Mouse (Mus musculus): ENCODE measurements around the gene Mdm2. TPM values are rescaled to one million over a fixed set of nuclear protein-coding genes. Genes with fewer than 3 reads are reported as not detected.
"Not testable (repeated sequence)": the region's sequence is repeated elsewhere in the genome, so short reads cannot be mapped to it uniquely, and the experiment has no call there.

Mdm2 gene
- polyA plus RNA-seq, 1 experiment from 2014 or later: 39.0 TPM

DNA sequence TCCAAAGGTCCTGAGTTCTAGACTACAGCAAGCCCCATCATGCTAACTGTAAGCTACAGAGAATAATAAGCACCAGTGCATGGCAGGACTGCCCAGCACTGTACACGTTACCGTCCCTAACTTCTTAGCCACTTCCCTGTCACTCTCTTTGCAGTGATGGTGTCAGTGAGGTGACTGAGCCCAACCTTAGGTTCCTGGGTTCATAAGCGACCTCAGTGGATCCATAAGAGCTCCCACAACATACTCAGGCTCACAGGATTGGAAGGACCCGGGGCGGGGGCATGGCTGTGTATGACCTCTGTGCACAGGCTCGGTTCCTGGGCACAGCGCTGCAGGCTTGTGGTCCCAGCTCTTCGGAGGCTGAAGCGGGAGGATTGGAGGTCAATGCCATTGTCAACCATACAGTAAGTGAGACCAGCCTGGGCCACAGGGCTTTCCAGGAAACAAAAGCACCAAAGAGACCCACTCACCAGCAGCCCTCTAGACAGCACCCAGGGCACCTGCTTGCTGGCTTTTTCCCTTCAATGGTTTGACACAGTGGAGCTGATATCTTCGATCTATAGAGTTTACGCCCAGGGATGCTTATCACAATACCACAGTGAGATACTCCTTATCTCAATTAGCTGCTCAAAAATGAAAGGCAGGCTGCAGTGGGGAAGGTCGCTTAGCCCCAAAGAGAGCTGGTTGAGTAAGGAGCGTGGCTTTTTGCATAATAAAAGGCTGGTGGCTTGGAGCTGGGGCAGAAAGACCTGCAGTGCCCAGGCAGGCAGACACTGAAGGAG is 27.8 kb upstream of the Mdm2 start:
- 80% methylated on average over 13 of the region's 13 CpGs for WGBS
- Histone ChIP-seq H3K9ac (no peak overlapping the region), H3K4me3 (no peak overlapping the region), H3K27ac (no peak overlapping the region), H3K9me3 (replicated peaks) (no peaks in the 10 kb centered on the region), H3K36me3 (peaks cover 16% of the 10 kb centered on the region; the same call in 1 of the 2 replicates), H3K27me3 (no peaks in the 10 kb centered on the region), H3K4me2 (no peak overlapping the region), H3K4me1 (replicated peaks) (no peaks in the 10 kb centered on the region)
- no peak for ATAC-seq (replicated peaks; ENCODE audit: insufficient number of reproducible peaks, insufficient read depth, low FRiP score, low read depth)

GRCm38 (mm10) chr10:117737498-117737897 is 26.9 kb upstream of the Mdm2 start:
- H3K4me3 ChIP-seq, H3K4me2 ChIP-seq: not testable (repeated sequence)
- 90% methylated on average over 8 of the region's 8 CpGs for WGBS

GRCm38 (mm10) chr10:117737075-117737474 is 26.5 kb upstream of the Mdm2 start:
- Histone ChIP-seq H3K27me3 (no peaks in the 10 kb centered on the region), H3K4me3 (no peak overlapping the region), H3K4me1 (replicated peaks) (no peaks in the 10 kb centered on the region), H3K9me3 (replicated peaks) (no peaks in the 10 kb centered on the region), H3K36me3 (peaks cover 16% of the 10 kb centered on the region; the same call in 1 of the 2 replicates), H3K27ac (no peak overlapping the region), H3K9ac (no peak overlapping the region), H3K4me2 (no peak overlapping the region)
- no peak for ATAC-seq (replicated peaks; ENCODE audit: insufficient number of reproducible peaks, insufficient read depth, low FRiP score, low read depth)
- 78% methylated on average over 4 of the region's 4 CpGs for WGBS

More at GRCm38 (mm10) chr10:117737498-117737897, 26.9 kb upstream of the Mdm2 start:
- not testable (repeated sequence) for H3K27ac ChIP-seq; H3K27me3 ChIP-seq; H3K4me1 ChIP-seq (replicated peaks); H3K9ac ChIP-seq; H3K9me3 ChIP-seq (replicated peaks); ATAC-seq (replicated peaks; ENCODE audit: insufficient number of reproducible peaks, insufficient read depth, low FRiP score, low read depth)
- H3K36me3 ChIP-seq: peaks cover 16% of the 10 kb centered on the region; the same call in 1 of the 2 replicates

GRCm38 (mm10) chr10:117736573-117736972 is 26.0 kb upstream of the Mdm2 start:
- Histone ChIP-seq H3K4me3 (no peak overlapping the region), H3K9ac (no peak overlapping the region), H3K4me1 (replicated peaks) (no peaks in the 10 kb centered on the region), H3K36me3 (peaks cover 16% of the 10 kb centered on the region; the same call in 1 of the 2 replicates), H3K27me3 (no peaks in the 10 kb centered on the region), H3K27ac (no peak overlapping the region), H3K9me3 (replicated peaks) (no peaks in the 10 kb centered on the region), H3K4me2 (no peak overlapping the region)
- no peak for ATAC-seq (replicated peaks; ENCODE audit: insufficient number of reproducible peaks, insufficient read depth, low FRiP score, low read depth)
- WGBS: 82% methylated on average over 5 of the region's 5 CpGs

- not testable (repeated sequence) for H3K4me3 ChIP-seq; H3K4me2 ChIP-seq; H3K9me3 ChIP-seq (replicated peaks); H3K27ac ChIP-seq; H3K9ac ChIP-seq; H3K4me1 ChIP-seq (replicated peaks); ATAC-seq (replicated peaks; ENCODE audit: insufficient number of reproducible peaks, insufficient read depth, low FRiP score, low read depth); H3K27me3 ChIP-seq
- WGBS: 77% methylated on average over 12 of the region's 12 CpGs
- H3K36me3 ChIP-seq: peaks cover 16% of the 10 kb centered on the region; the same call in 1 of the 2 replicates
Measured at GRCm38 (mm10) chr10:117735396-117735795, 24.8 kb upstream of the Mdm2 start.

GRCm38 (mm10) chr10:117734104-117734852 is 23.7 kb upstream of the Mdm2 start:
- H3K27ac ChIP-seq; H3K4me3 ChIP-seq; H3K27me3 ChIP-seq; H3K9ac ChIP-seq; H3K4me1 ChIP-seq (replicated peaks); ATAC-seq (replicated peaks; ENCODE audit: insufficient number of reproducible peaks, insufficient read depth, low FRiP score, low read depth); H3K9me3 ChIP-seq (replicated peaks); H3K4me2 ChIP-seq: not testable (repeated sequence)
- H3K36me3 ChIP-seq: peaks cover 13% of the 10 kb centered on the region; the same call in 1 of the 2 replicates
- WGBS: 59% methylated on average over 9 of the region's 10 CpGs

- H3K27me3 ChIP-seq; H3K27ac ChIP-seq; H3K9ac ChIP-seq; H3K9me3 ChIP-seq (replicated peaks); ATAC-seq (replicated peaks; ENCODE audit: insufficient number of reproducible peaks, insufficient read depth, low FRiP score, low read depth); H3K4me3 ChIP-seq; H3K4me2 ChIP-seq; H3K4me1 ChIP-seq (replicated peaks): not testable (repeated sequence)
- peaks cover 13% of the 10 kb centered on the region; the same call in 1 of the 2 replicates for H3K36me3 ChIP-seq
- WGBS: 28% methylated on average over 8 of the region's 8 CpGs
Measured at GRCm38 (mm10) chr10:117733626-117734025, 23.1 kb upstream of the Mdm2 start.

DNA sequence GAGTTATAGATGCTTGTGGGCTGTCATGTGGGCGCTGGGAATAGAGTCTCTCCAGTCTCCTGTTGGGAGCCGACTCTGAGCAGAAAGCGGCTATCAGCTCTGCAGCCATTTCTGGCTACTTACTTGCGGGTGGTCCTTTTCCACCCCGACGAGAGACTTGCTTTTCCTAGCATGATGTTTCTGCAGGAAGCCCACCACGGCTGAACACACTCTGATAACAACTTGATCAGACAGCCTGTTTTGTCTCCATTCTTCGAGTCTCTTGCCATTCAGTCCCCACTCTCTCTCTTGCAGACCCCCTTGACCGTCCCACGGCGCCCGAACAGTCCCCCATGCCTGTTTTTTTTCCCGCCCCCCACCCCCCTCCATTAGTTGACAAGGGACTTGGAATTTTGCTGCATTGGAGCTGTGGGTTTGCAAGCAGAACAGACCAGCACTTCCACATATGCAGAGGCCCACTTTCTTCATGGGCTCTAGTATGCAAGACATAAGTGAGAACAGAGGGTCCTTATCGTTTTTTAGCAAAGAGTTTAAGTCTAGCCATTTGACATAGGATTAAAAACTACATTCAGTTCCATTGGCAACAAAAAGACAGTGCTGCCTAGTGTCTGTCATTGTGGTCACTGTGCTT is 22.5 kb upstream of the Mdm2 start:
- H3K9me3 ChIP-seq (replicated peaks): no peaks in the 10 kb centered on the region
- no peak overlapping the region for H3K9ac ChIP-seq
- no peak overlapping the region for H3K27ac ChIP-seq
- 54% methylated on average over 14 of the region's 14 CpGs for WGBS
- no peaks in the 10 kb centered on the region for H3K27me3 ChIP-seq
- no peak for ATAC-seq (replicated peaks; ENCODE audit: insufficient number of reproducible peaks, insufficient read depth, low FRiP score, low read depth)
- no peak overlapping the region for H3K4me2 ChIP-seq
- no peak overlapping the region for H3K4me3 ChIP-seq
- H3K36me3 ChIP-seq: peaks cover 10% of the 10 kb centered on the region; the same call in 1 of the 2 replicates
- no peaks in the 10 kb centered on the region for H3K4me1 ChIP-seq (replicated peaks)

DNA sequence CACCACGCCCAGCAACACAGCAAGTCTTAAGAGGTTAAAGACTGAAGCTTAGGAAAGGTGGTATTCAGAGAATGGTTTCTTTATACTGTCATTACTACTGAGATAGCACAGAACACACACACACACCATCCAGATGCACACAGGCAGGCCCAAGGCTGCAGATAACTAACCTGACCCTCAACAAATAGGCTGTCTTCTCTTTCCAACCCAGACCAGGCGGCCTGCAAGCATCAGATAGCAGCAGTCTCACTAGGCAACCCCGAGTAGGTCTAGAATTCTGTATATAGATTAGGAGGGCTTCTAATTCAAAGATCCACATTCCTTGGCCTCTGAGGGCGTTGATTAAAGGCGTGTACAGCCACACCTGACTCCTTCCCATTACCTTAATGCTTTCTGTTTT is 21.6 kb upstream of the Mdm2 start:
- Histone ChIP-seq H3K27me3 (no peaks in the 10 kb centered on the region), H3K9ac (no peak overlapping the region), H3K4me1 (replicated peaks) (no peaks in the 10 kb centered on the region), H3K36me3 (peaks cover 8% of the 10 kb centered on the region; the same call in 1 of the 2 replicates), H3K4me3 (no peak overlapping the region), H3K4me2 (no peak overlapping the region), H3K27ac (no peak overlapping the region), H3K9me3 (replicated peaks) (no peaks in the 10 kb centered on the region)
- no peak for ATAC-seq (replicated peaks; ENCODE audit: insufficient number of reproducible peaks, insufficient read depth, low FRiP score, low read depth)
- WGBS: 78% methylated on average over 5 of the region's 5 CpGs

DNA sequence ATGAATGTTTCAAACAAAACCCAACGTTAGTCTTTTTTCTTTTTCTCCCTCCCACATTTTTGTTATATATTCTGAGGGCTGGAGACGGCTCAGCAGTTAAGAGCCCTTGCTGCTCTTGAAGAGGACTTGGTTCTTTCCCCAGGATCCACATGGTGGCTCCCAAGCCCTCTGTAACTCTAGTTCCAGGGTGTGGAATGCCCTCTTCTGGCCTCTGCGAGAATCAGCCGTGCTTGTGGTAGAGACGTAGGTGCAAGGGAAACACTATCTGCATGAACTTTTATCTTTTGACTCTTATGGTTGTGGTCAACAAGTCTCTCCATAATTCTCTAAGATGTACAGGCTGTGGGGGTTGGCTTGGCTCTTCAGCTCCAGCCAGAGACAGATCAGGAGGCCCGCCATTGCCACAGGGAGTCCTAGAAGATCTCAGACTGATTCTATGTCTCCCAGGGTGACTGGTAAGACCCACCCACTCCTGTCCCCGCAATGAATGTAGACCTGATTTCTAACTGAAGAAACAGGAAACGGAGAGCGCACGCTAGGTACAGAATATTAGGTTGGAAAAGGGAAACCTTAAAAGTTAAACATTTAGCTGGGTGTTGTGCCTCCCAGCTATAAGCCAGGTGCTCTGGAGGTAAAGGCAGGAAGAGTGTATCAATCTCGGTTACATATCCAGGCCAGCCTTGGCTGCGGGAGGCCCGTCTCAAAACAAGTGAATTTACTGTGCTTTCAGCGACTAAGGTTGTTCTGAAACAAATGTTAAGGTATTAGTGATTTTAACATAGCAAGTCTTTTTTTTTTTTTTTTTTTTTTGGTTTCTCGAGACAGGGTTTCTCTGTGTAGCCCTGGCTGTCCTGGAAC is 20.9 kb upstream of the Mdm2 start:
- ATAC-seq (replicated peaks; ENCODE audit: insufficient number of reproducible peaks, insufficient read depth, low FRiP score, low read depth): no peak; the same call in 1 of the 2 replicates
- Histone ChIP-seq H3K9ac (no peak overlapping the region), H3K4me3 (no peak overlapping the region), H3K9me3 (replicated peaks) (no peaks in the 10 kb centered on the region), H3K4me2 (peak overlapping the region; percentile 32; the same call in 1 of the 2 replicates), H3K27me3 (no peaks in the 10 kb centered on the region), H3K27ac (no peak overlapping the region), H3K36me3 (peaks cover 5% of the 10 kb centered on the region; the same call in 1 of the 2 replicates), H3K4me1 (replicated peaks) (no peaks in the 10 kb centered on the region)
- 48% methylated on average over 15 of the region's 15 CpGs for WGBS

Data from heart, embryonic 15.5 days (tissue).